In the genomic region with DNA sequence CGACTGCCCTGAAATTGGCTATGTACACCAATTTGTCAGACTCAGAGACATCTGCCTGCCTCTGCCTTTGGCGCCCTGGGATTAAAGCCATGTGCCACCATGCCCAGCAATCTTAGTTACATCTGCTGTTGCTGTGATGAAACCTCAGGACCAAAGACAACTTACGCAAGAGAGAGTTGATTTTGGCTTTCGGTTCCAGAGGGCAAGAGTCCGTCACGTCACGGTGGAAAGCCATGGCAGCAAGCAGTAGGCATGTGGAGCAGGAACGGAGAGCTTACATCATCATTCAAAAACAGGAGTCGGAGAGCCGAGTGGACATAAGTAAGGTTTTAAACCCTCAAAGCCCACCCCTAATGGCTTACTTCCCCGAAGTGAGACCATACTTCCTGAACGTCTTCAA, we compare ENCODE assay signal across 12 mouse cellular contexts. TPM values are rescaled to one million over a fixed set of nuclear protein-coding genes. Genes with fewer than 3 reads are reported as not detected.
DNase-seq lines count a peak whose midpoint lies in the region; ATAC-seq and TF ChIP-seq lines count a peak whose summit lies in the region.
"Had no signal": no experiment of that assay in that cellular context is flagged by ENCODE, and none has a peak within 500 bp of the region (broad histone marks: within the 10 kb centered on the region; RNA-seq: fewer than 3 reads in every experiment).

No protein-coding gene starts in this region.

- H3K9me3 ChIP-seq in forebrain, embryonic 14.5 days (replicated peaks; ENCODE audit: control insufficient read depth, low read length), result no peaks in the 10 kb centered on the region
- no peaks in the 10 kb centered on the region for H3K9me3 ChIP-seq in heart, embryonic 10.5 days
- H3K9me3 ChIP-seq: forebrain, embryonic 10.5 days; hindbrain, embryonic 15.5 days; neural tube, embryonic 12.5 days had no signal

- no peak for DNase-seq in thymus, adult 2 months
- DNase-seq in thymus, postnatal 0 days (ENCODE audit: low spot score), result no peak
- DNase-seq in liver, adult 2 months (ENCODE audit: extremely low read depth, low read depth, low spot score), result peak; percentile 100
- peak; percentile 53 for DNase-seq in yolk sac, embryonic 10.5 days (ENCODE audit: low spot score)
- no peak for DNase-seq in forebrain, embryonic 14.5 days (ENCODE audit: low spot score)
- DNase-seq in heart, embryonic 10.5 days (ENCODE audit: low spot score), result no peak
- no peak for DNase-seq in frontal cortex, postnatal 10 days (ENCODE audit: low spot score in 2 of 2)
- DNase-seq: gastrocnemius, postnatal 36 days had no signal

- ATAC-seq in granulocyte monocyte progenitor cell, adult 5-6 weeks (replicated peaks; ENCODE audit: poor library complexity, severe bottlenecking), result peak; percentile 84
- no peak for ATAC-seq in forebrain, embryonic 14.5 days

- H3K4me2 ChIP-seq in forebrain, embryonic 14.5 days (ENCODE audit: low read length), result no peak overlapping the region
- H3K4me2 ChIP-seq: hindbrain, embryonic 15.5 days; neural tube, embryonic 12.5 days had no signal

- H3K9ac ChIP-seq in liver, adult 2 months (ENCODE audit: low read depth, low read length), result peak overlapping the region; percentile 60
- H3K9ac ChIP-seq in forebrain, embryonic 14.5 days (ENCODE audit: low read length), result no peak overlapping the region
- H3K9ac ChIP-seq: hindbrain, embryonic 15.5 days; neural tube, embryonic 12.5 days had no signal

- peaks cover 36% of the 10 kb centered on the region for H3K4me1 ChIP-seq in thymus, adult 2 months (replicated peaks; ENCODE audit: control insufficient read depth, insufficient read depth, low read length)
- peaks cover 22% of the 10 kb centered on the region for H3K4me1 ChIP-seq in liver, adult 2 months (ENCODE audit: control insufficient read depth, insufficient read depth, low read length)
- no peaks in the 10 kb centered on the region for H3K4me1 ChIP-seq in forebrain, embryonic 14.5 days (ENCODE audit: control insufficient read depth, insufficient read depth, low read length)
- H3K4me1 ChIP-seq in heart, embryonic 10.5 days, result peaks cover 38% of the 10 kb centered on the region
- H3K4me1 ChIP-seq: hindbrain, embryonic 15.5 days; neural tube, embryonic 12.5 days had no signal

- WGBS in thymus, adult 2 months, result 26% methylated on average over 12 of the region's 12 CpGs
- 25% methylated on average over 12 of the region's 12 CpGs for WGBS in liver, adult 2 months
- WGBS in forebrain, embryonic 14.5 days, result 91% methylated on average over 12 of the region's 12 CpGs
- 87% methylated on average over 12 of the region's 12 CpGs for WGBS in heart, embryonic 10.5 days

- no peaks in the 10 kb centered on the region for H3K27me3 ChIP-seq in thymus, adult 2 months (ENCODE audit: control insufficient read depth, insufficient read depth, low read length)
- no peaks in the 10 kb centered on the region for H3K27me3 ChIP-seq in liver, adult 2 months (ENCODE audit: control insufficient read depth, insufficient read depth, low read length)
- H3K27me3 ChIP-seq in forebrain, embryonic 14.5 days (replicated peaks; ENCODE audit: control insufficient read depth, insufficient read depth, low read length), result no peaks in the 10 kb centered on the region
- H3K27me3 ChIP-seq in heart, embryonic 10.5 days (ENCODE audit: insufficient read depth, poor library complexity, severe bottlenecking), result no peaks in the 10 kb centered on the region
- H3K27me3 ChIP-seq: hindbrain, embryonic 15.5 days; neural tube, embryonic 12.5 days had no signal

- no peak for TF ChIP-seq CTCF in thymus, adult 2 months (IDR thresholded peaks at IDR 0.05; ENCODE audit: borderline replicate concordance, control insufficient read depth, extremely low read depth, insufficient read depth, low read length, poor library complexity)
- TF ChIP-seq CTCF in liver, adult 2 months (IDR thresholded peaks at IDR 0.05; ENCODE audit: low read depth, low read length), result no peak

- H3K36me3 ChIP-seq in thymus, adult 2 months (ENCODE audit: control insufficient read depth, insufficient read depth, low read length), result no peaks in the 10 kb centered on the region
- H3K36me3 ChIP-seq in liver, adult 2 months (ENCODE audit: control insufficient read depth, insufficient read depth, low read length), result no peaks in the 10 kb centered on the region
- no peaks in the 10 kb centered on the region for H3K36me3 ChIP-seq in forebrain, embryonic 14.5 days (ENCODE audit: control insufficient read depth, insufficient read depth, low read length)
- H3K36me3 ChIP-seq in heart, embryonic 10.5 days, result no peaks in the 10 kb centered on the region
- H3K36me3 ChIP-seq: forebrain, embryonic 10.5 days; hindbrain, embryonic 15.5 days; neural tube, embryonic 12.5 days had no signal

- H3K4me3 ChIP-seq in thymus, adult 2 months (ENCODE audit: control insufficient read depth, insufficient read depth, low read length), result peak overlapping the region; percentile 43
- no peak overlapping the region for H3K4me3 ChIP-seq in liver, adult 2 months (ENCODE audit: insufficient read depth, low read depth, low read length)
- H3K4me3 ChIP-seq in forebrain, embryonic 14.5 days (ENCODE audit: low read depth, low read length), result no peak overlapping the region
- no peak overlapping the region for H3K4me3 ChIP-seq in heart, embryonic 10.5 days
- H3K4me3 ChIP-seq: forebrain, embryonic 10.5 days; hindbrain, embryonic 15.5 days; neural tube, embryonic 12.5 days had no signal

- no peak for TF ChIP-seq POLR2A in thymus, adult 2 months (IDR thresholded peaks at IDR 0.05; ENCODE audit: control insufficient read depth, extremely low read depth, insufficient read depth, low read length, poor library complexity)
- TF ChIP-seq POLR2A in liver, adult 2 months (IDR thresholded peaks at IDR 0.05; ENCODE audit: extremely low read depth, insufficient read depth, low read length), result no peak

- no peaks in the 10 kb centered on the region for H3K79me2 ChIP-seq in liver, adult 2 months (ENCODE audit: control insufficient read depth, insufficient read depth, low read length)

- peak overlapping the region; percentile 60 for H3K27ac ChIP-seq in thymus, adult 2 months (ENCODE audit: control insufficient read depth, insufficient read depth, low read length)
- H3K27ac ChIP-seq in liver, adult 2 months (replicated peaks; ENCODE audit: insufficient read depth, low read depth, low read length), result peak overlapping the region; percentile 97
- H3K27ac ChIP-seq in forebrain, embryonic 14.5 days (ENCODE audit: low read depth, low read length), result no peak overlapping the region
- no peak overlapping the region; the same call in 1 of the 2 replicates for H3K27ac ChIP-seq in heart, embryonic 10.5 days
- H3K27ac ChIP-seq: forebrain, embryonic 10.5 days; hindbrain, embryonic 15.5 days; neural tube, embryonic 12.5 days had no signal

RNA-seq across cellular contexts. Expression of a gene that starts 42.3 kb away (rescaled TPM):
- polyA plus RNA-seq in thymus, adult 2 months (2012; rRNA removed), result 145 and 167 TPM in 2 replicates
- 64.4 and 79.1 TPM in 2 replicates for polyA plus RNA-seq in thymus, postnatal 0 days (2015; fragmentation: Nextera tagmentation; extraction: Ambion mirVana)
- total RNA-seq in granulocyte monocyte progenitor cell, adult 5-6 weeks (2014; fragmentation: Nextera tagmentation), result 117 and 162 TPM in 2 replicates
- total RNA-seq in granulocyte monocyte progenitor cell, adult 5-6 weeks (2017), result 122 and 183 TPM in 2 replicates
- 149 and 170 TPM in 2 replicates for total RNA-seq in liver, adult 2 months (2014; rRNA removed)
- 75.3 and 80.3 TPM in 2 replicates for polyA plus RNA-seq in liver, adult 2 months (2012; rRNA removed)
- polyA plus RNA-seq in forebrain, embryonic 14.5 days (2014; fragmentation: Nextera tagmentation; extraction: Ambion mirVana), result 10.5 and 11.8 TPM in 2 replicates
- polyA plus RNA-seq in heart, embryonic 10.5 days (2016; fragmentation: Nextera tagmentation; extraction: Ambion mirVana), result 21.8 and 27.6 TPM in 2 replicates

Comparison
In these comparisons a context has a peak if more than half of its experiments do, and no peak if none do; other contexts are left out.
1. DNase-seq: peak in liver, adult 2 months (single experiment) and yolk sac, embryonic 10.5 days (single experiment); none in thymus, adult 2 months (single experiment), thymus, postnatal 0 days (single experiment), forebrain, embryonic 14.5 days (single experiment), heart, embryonic 10.5 days (single experiment) and frontal cortex, postnatal 10 days (0 of 2).
2. H3K27ac ChIP-seq: peak in thymus, adult 2 months (single experiment) and liver, adult 2 months (single experiment); none in forebrain, embryonic 14.5 days (single experiment) and heart, embryonic 10.5 days (single experiment).